Mouse (Mus musculus) hindbrain, embryonic 12.5 days (tissue): Measurements from ENCODE around the gene B4galt5. TPM values are rescaled to one million over a fixed set of nuclear protein-coding genes. Genes with fewer than 3 reads are reported as not detected.

Source experiments
- ATAC-seq: fragments of 200-750 bp; cut with Nextera tagmentation; 2 replicates; pipeline ENCODE4 v1.8.0; 2017; ENCODE audit warnings: moderate TSS enrichment; ENCODE audit not compliant: low FRiP score
- H3K27ac ChIP-seq: fragments of 300-500 bp; sonication (generic); 2 replicates; pipeline ENCODE4 v1.5.1; 2016; ENCODE audit warnings: mild to moderate bottlenecking
- H3K27me3 ChIP-seq: fragments of 300-500 bp; sonication (generic); 2 replicates; pipeline ENCODE4 v1.6.1; 2016; ENCODE audit warnings: mild to moderate bottlenecking
- H3K36me3 ChIP-seq: fragments of 300-500 bp; sonication (generic); 2 replicates; pipeline ENCODE4 v1.6.1; 2016; ENCODE audit warnings: mild to moderate bottlenecking
- H3K4me1 ChIP-seq: fragments of 300-500 bp; sonication (generic); 2 replicates; pipeline ENCODE4 v1.6.1; 2016
- H3K4me2 ChIP-seq: fragments of 300-500 bp; sonication (generic); replicated peaks from 2 replicates; pipeline ENCODE4 v1.6.1; 2016; ENCODE audit warnings: mild to moderate bottlenecking
- H3K4me3 ChIP-seq: fragments of 300-500 bp; sonication (generic); 2 replicates; pipeline ENCODE4 v1.5.1; 2016; ENCODE audit warnings: mild to moderate bottlenecking
- H3K9ac ChIP-seq: fragments of 300-500 bp; sonication (generic); 2 replicates; pipeline ENCODE4 v1.6.1; 2016; ENCODE audit warnings: mild to moderate bottlenecking, moderate library complexity
- H3K9me3 ChIP-seq: fragments of 300-500 bp; sonication (generic); replicated peaks from 2 replicates; pipeline ENCODE4 v1.6.1; 2016; ENCODE audit warnings: mild to moderate bottlenecking
- WGBS: fragments of 180-500 bp; shearing (Covaris S2); methylation state at CpG from one replicate; pipeline ENCODE4 v1.1.7; 2016; 5-methylcytosine and 5-hydroxymethylcytosine counted together
- polyA plus RNA-seq: library from polyadenylated mRNA; unstranded; fragments of >200 nt; fragmentation: Nextera tagmentation; extraction: Ambion mirVana; gene quantifications from 2 replicates; pipeline ENCODE4 v1.2.1, GENCODE M21; 2016

The B4galt5 gene
- polyA plus RNA-seq, 1 experiment from 2014 or later, result 19.3 TPM

- H3K27ac ChIP-seq, result no peak overlapping the region
- WGBS, result 93% methylated on average over 7 of the region's 7 CpGs
- no peaks in the 10 kb centered on the region for H3K9me3 ChIP-seq
- peaks cover 7% of the 10 kb centered on the region; the same call in 1 of the 2 replicates for H3K27me3 ChIP-seq
- no peak overlapping the region for H3K4me2 ChIP-seq
- no peak overlapping the region for H3K4me3 ChIP-seq
- H3K36me3 ChIP-seq, result no peaks in the 10 kb centered on the region
- H3K4me1 ChIP-seq, result 0 out of 2 replicates have a peak, but pooled peaks cover 2% of the 10 kb centered on the region
- ATAC-seq, result no peak
- H3K9ac ChIP-seq, result no peak overlapping the region
Observed at GRCm38 (mm10) chr2:167278011-167278410, 71.0 kb downstream of the B4galt5 start.

GRCm38 (mm10) chr2:167277026-167277425, 72.0 kb downstream of the B4galt5 start:
- H3K4me2 ChIP-seq, result no peak overlapping the region
- H3K9me3 ChIP-seq, result no peaks in the 10 kb centered on the region
- 0 out of 2 replicates have a peak, but pooled peaks cover 2% of the 10 kb centered on the region for H3K4me1 ChIP-seq
- peaks cover 7% of the 10 kb centered on the region; the same call in 1 of the 2 replicates for H3K27me3 ChIP-seq
- H3K9ac ChIP-seq, result no peak overlapping the region
- H3K27ac ChIP-seq, result no peak overlapping the region
- H3K36me3 ChIP-seq, result no peaks in the 10 kb centered on the region
- WGBS, result 74% methylated on average over 13 of the region's 13 CpGs
- ATAC-seq, result no peak
- H3K4me3 ChIP-seq, result no peak overlapping the region

- Histone ChIP-seq H3K9ac (no peak overlapping the region), H3K9me3 (no peaks in the 10 kb centered on the region), H3K4me3 (no peak overlapping the region), H3K4me1 (0 out of 2 replicates have a peak, but pooled peaks cover 2% of the 10 kb centered on the region), H3K27me3 (peaks cover 7% of the 10 kb centered on the region; the same call in 1 of the 2 replicates), H3K36me3 (no peaks in the 10 kb centered on the region), H3K27ac (no peak overlapping the region), H3K4me2 (no peak overlapping the region)
- ATAC-seq, result no peak
- WGBS, result 91% methylated on average over 10 of the region's 10 CpGs
Observed at GRCm38 (mm10) chr2:167275856-167276255, 73.1 kb downstream of the B4galt5 start.

- no peaks in the 10 kb centered on the region for H3K4me1 ChIP-seq
- no peak overlapping the region for H3K4me2 ChIP-seq
- no peak overlapping the region for H3K27ac ChIP-seq
- ATAC-seq, result no peak
- WGBS, result 54% methylated on average over 10 of the region's 10 CpGs
- no peak overlapping the region for H3K9ac ChIP-seq
- H3K9me3 ChIP-seq, result no peaks in the 10 kb centered on the region
- no peak overlapping the region for H3K4me3 ChIP-seq
- no peaks in the 10 kb centered on the region for H3K36me3 ChIP-seq
- H3K27me3 ChIP-seq, result no peaks in the 10 kb centered on the region
Observed at GRCm38 (mm10) chr2:167274713-167275465, 74.1 kb downstream of the B4galt5 start.

GRCm38 (mm10) chr2:167273206-167273740, 75.7 kb downstream of the B4galt5 start:
- Histone ChIP-seq H3K4me2 (no peak overlapping the region), H3K27me3 (peaks cover 2% of the 10 kb centered on the region; the same call in 1 of the 2 replicates), H3K4me1 (no peaks in the 10 kb centered on the region), H3K27ac (no peak overlapping the region), H3K36me3 (no peaks in the 10 kb centered on the region), H3K9ac (no peak overlapping the region), H3K4me3 (no peak overlapping the region), H3K9me3 (no peaks in the 10 kb centered on the region)
- 82% methylated on average over 13 of the region's 13 CpGs for WGBS
- no peak for ATAC-seq

- 88% methylated on average over 3 of the region's 3 CpGs for WGBS
- ATAC-seq, result no peak
- Histone ChIP-seq H3K9me3 (no peaks in the 10 kb centered on the region), H3K4me3 (no peak overlapping the region), H3K4me2 (no peak overlapping the region), H3K27me3 (peaks cover 2% of the 10 kb centered on the region; the same call in 1 of the 2 replicates), H3K4me1 (no peaks in the 10 kb centered on the region), H3K36me3 (no peaks in the 10 kb centered on the region), H3K9ac (no peak overlapping the region), H3K27ac (no peak overlapping the region)
Observed at GRCm38 (mm10) chr2:167272706-167273105, 76.3 kb downstream of the B4galt5 start.

- no peak for ATAC-seq
- Histone ChIP-seq H3K9me3 (no peaks in the 10 kb centered on the region), H3K4me2 (no peak overlapping the region), H3K4me3 (no peak overlapping the region), H3K27me3 (peaks cover 2% of the 10 kb centered on the region; the same call in 1 of the 2 replicates), H3K36me3 (no peaks in the 10 kb centered on the region), H3K27ac (no peak overlapping the region), H3K9ac (no peak overlapping the region), H3K4me1 (no peaks in the 10 kb centered on the region)
- WGBS, result 78% methylated on average over 9 of the region's 9 CpGs
Observed at GRCm38 (mm10) chr2:167271121-167271521, 77.9 kb downstream of the B4galt5 start.

GRCm38 (mm10) chr2:167270496-167270895, 78.5 kb downstream of the B4galt5 start:
- no peak overlapping the region for H3K4me2 ChIP-seq
- no peak for ATAC-seq
- H3K27me3 ChIP-seq, result peaks cover 2% of the 10 kb centered on the region; the same call in 1 of the 2 replicates
- no peaks in the 10 kb centered on the region for H3K9me3 ChIP-seq
- no peaks in the 10 kb centered on the region for H3K4me1 ChIP-seq
- no peak overlapping the region for H3K4me3 ChIP-seq
- 87% methylated on average over 3 of the region's 3 CpGs for WGBS
- H3K36me3 ChIP-seq, result no peaks in the 10 kb centered on the region
- no peak overlapping the region for H3K9ac ChIP-seq
- H3K27ac ChIP-seq, result no peak overlapping the region

- WGBS, result 91% methylated on average over 1 of the region's 1 CpGs
- Histone ChIP-seq H3K27me3 (peaks cover 2% of the 10 kb centered on the region; the same call in 1 of the 2 replicates), H3K4me3 (no peak overlapping the region), H3K4me2 (no peak overlapping the region), H3K9me3 (no peaks in the 10 kb centered on the region), H3K9ac (no peak overlapping the region), H3K36me3 (no peaks in the 10 kb centered on the region), H3K4me1 (no peaks in the 10 kb centered on the region), H3K27ac (no peak overlapping the region)
- no peak for ATAC-seq
Observed at GRCm38 (mm10) chr2:167268721-167269120, 80.3 kb downstream of the B4galt5 start.

GRCm38 (mm10) chr2:167268411-167268690, 80.6 kb downstream of the B4galt5 start:
- no peak for ATAC-seq
- Histone ChIP-seq H3K9me3 (no peaks in the 10 kb centered on the region), H3K27me3 (peaks cover 2% of the 10 kb centered on the region; the same call in 1 of the 2 replicates), H3K36me3 (no peaks in the 10 kb centered on the region), H3K4me2 (no peak overlapping the region), H3K27ac (no peak overlapping the region), H3K9ac (no peak overlapping the region), H3K4me1 (no peaks in the 10 kb centered on the region), H3K4me3 (no peak overlapping the region)
- WGBS, result 87% methylated on average over 8 of the region's 8 CpGs

GRCm38 (mm10) chr2:167267531-167268410, 81.2 kb downstream of the B4galt5 start:
- Histone ChIP-seq H3K4me1 (no peaks in the 10 kb centered on the region), H3K4me2 (no peak overlapping the region), H3K9me3 (no peaks in the 10 kb centered on the region), H3K4me3 (no peak overlapping the region), H3K27ac (no peak overlapping the region), H3K9ac (no peak overlapping the region), H3K27me3 (peaks cover 2% of the 10 kb centered on the region; the same call in 1 of the 2 replicates), H3K36me3 (no peaks in the 10 kb centered on the region)
- 85% methylated on average over 14 of the region's 14 CpGs for WGBS
- ATAC-seq, result no peak

- no peak for ATAC-seq
- no peaks in the 10 kb centered on the region for H3K36me3 ChIP-seq
- no peak overlapping the region for H3K27ac ChIP-seq
- H3K4me1 ChIP-seq, result no peaks in the 10 kb centered on the region
- no peak overlapping the region for H3K4me3 ChIP-seq
- peaks cover 2% of the 10 kb centered on the region; the same call in 1 of the 2 replicates for H3K27me3 ChIP-seq
- no peak overlapping the region for H3K9ac ChIP-seq
- no peaks in the 10 kb centered on the region for H3K9me3 ChIP-seq
- H3K4me2 ChIP-seq, result no peak overlapping the region
- WGBS, result 87% methylated on average over 10 of the region's 10 CpGs
Observed at GRCm38 (mm10) chr2:167266231-167266630, 82.8 kb downstream of the B4galt5 start.
